Mouse (Mus musculus) G1E (cell line): ENCODE results near the gene Tram1l1.
"Not testable (repeated sequence)": the region's sequence is repeated elsewhere in the genome, so short reads cannot be mapped to it uniquely, and the experiment has no call there.

Experiments
- CTCF ChIP-seq: IDR thresholded peaks from 2 replicates; pipeline ENCODE4 v1.5.1; 2012; ENCODE audit warnings: low read depth, low read length, inconsistent platforms, mixed read lengths
- GATA1 ChIP-seq: IDR thresholded peaks from 2 replicates; pipeline ENCODE4 v1.6.1; 2012; ENCODE audit warnings: borderline replicate concordance, low read length, inconsistent platforms, mixed read lengths
- POLR2AphosphoS5 ChIP-seq: IDR thresholded peaks from 2 replicates; pipeline ENCODE4 v1.6.1; 2012; ENCODE audit warnings: low read depth, low read length, inconsistent platforms; ENCODE audit not compliant: insufficient replicate concordance

DNA sequence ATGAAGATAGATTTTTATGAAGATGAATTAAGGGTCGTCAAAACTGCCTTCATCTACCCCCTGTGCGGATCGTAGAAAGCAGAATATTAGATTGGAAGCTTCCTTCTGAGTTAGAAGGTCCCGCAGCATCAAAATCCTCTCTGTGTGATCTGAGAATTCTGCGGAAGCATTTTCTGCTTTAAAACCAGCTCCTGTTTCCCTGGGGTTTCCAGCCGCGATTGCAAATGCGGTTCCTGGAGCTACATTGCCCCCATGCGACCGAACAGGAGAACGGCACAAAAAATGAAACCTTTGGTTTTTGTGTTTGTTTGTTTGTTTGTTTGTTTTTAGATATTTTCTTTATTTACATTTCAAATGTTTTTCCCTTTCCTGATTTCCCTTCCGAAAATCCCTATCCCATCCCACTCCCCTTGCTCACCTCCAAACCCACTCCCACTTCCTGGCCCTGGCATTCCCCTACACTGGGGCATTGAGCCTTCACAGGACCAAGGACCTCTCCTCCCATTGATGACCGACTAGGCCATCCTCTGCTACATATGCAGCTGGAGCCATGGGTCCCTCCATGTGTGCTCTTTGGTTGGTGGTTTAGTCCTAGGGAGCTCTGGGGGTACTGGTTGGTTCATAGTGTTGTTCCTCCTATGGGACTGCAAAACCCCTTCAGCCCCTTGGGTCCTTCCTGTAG, 45.6 kb upstream of the Tram1l1 start:
- TF ChIP-seq CTCF, GATA1, POLR2AphosphoS5: not testable (repeated sequence)
